Mouse (Mus musculus) cerebellum, adult 2 months (tissue): Measurements from ENCODE around the gene Pycard. TPM values are rescaled to one million over a fixed set of nuclear protein-coding genes. Genes with fewer than 3 reads are reported as not detected.
A peak's percentile ranks its signal among the peaks of the same experiment; 100 is the strongest.

ENCODE experiments used
- DNase-seq, 2 experiments: peaks; one replicate each; pipeline ENCODE4 v3.0.0; 2021
- H3K27ac ChIP-seq: fragments of 200-500 bp; 2 replicates; pipeline ENCODE4 v1.5.1; 2012; ENCODE audit warnings: low read length, control low read depth, inconsistent platforms; ENCODE audit not compliant: insufficient read depth
- H3K27me3 ChIP-seq: fragments of 200-500 bp; 2 replicates; pipeline ENCODE4 v1.6.1; 2012; ENCODE audit warnings: inconsistent platforms, mild to moderate bottlenecking, low read length, moderate library complexity; ENCODE audit not compliant: control insufficient read depth, insufficient read depth
- H3K4me1 ChIP-seq: fragments of 200-500 bp; 2 replicates; pipeline ENCODE4 v1.6.1; 2011; ENCODE audit warnings: low read length; ENCODE audit not compliant: control insufficient read depth, insufficient read depth
- H3K4me3 ChIP-seq: fragments of 200-500 bp; replicated peaks from 2 replicates; pipeline ENCODE3; 2011; ENCODE audit warnings: mild to moderate bottlenecking, low read depth, low read length, control low read depth; ENCODE audit not compliant: insufficient read depth
- CTCF ChIP-seq: fragments of 200-500 bp; IDR thresholded peaks from 2 replicates; pipeline ENCODE4 v1.5.1; 2011; ENCODE audit warnings: low read depth, mild to moderate bottlenecking, control low read depth, low read length, moderate library complexity, borderline replicate concordance; ENCODE audit not compliant: insufficient read depth
- POLR2A ChIP-seq: fragments of 200-500 bp; IDR thresholded peaks from 2 replicates; pipeline ENCODE4 v1.6.1; 2011; ENCODE audit warnings: low read length, control low read depth, borderline replicate concordance; ENCODE audit not compliant: insufficient read depth
- WGBS: fragments of 180-500 bp; shearing (Covaris S2); methylation state at CpG from one replicate; pipeline ENCODE4 v1.1.7; 2018; 5-methylcytosine and 5-hydroxymethylcytosine counted together
- polyA plus RNA-seq: library from polyadenylated mRNA; depleted of rRNA; stranded (reverse); fragments of >200 nt; gene quantifications from 2 replicates; pipeline ENCODE4 v1.2.3, GENCODE M21; 2012

Gene Pycard
- polyA plus RNA-seq, 1 experiment = 3.9 TPM

DNA sequence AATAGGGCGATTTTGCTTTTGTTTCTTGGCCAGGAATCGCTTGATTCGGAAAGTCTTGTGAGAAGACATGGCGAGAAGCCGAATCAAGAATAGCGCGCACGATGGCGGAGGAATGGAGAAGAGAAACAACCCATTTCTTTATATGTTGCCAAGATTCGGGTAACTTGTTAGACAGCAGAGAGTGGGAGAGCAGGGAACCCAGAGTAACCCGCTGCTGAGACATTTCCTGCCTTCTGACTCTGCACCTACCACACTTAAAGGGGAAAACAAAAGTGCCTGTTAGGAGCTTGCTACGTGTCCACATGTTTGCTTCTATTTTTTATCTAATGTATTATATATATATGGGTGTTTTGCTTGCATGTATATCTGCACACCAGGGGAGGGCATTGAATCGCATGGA is 19.4 kb upstream of the Pycard start:
- no peak for DNase-seq
- H3K27ac ChIP-seq = no peak overlapping the region
- 92% methylated on average over 13 of the region's 13 CpGs for WGBS
- TF ChIP-seq CTCF (no peak), POLR2A (no peak)
- H3K27me3 ChIP-seq = no peaks in the 10 kb centered on the region
- H3K4me3 ChIP-seq = no peak overlapping the region
- no peaks in the 10 kb centered on the region for H3K4me1 ChIP-seq

DNA sequence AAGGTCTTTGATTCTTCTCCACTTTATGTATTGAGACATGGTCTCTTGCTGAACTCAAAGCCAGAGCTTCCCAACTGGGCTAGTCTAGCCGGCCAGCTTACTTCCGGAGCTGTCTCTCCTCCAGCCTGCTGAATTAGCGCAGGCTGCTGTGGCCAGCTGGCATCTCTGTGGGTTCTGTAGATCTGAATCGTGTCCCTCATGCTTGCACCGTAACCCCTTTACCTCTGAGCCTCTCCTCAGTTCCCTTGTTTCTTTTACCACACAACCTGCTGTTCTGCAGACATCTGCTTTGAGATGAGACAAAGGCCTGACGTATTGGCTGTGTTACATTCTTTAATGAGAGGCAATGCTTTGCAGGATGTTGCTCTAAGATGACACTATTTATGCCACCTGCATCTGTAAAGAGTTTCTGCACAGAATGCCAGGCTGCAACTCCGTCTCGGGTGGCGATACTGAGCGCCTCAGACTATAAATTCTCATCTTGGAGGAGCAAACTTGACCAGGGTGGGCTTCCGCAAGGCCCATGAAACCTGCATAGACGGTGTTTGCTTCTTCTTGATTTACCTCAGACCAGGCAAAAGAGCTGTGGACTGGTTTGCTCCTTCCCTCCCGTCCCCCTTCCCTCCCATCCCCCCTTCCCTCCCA is 18.6 kb upstream of the Pycard start:
- 59% methylated on average over 13 of the region's 13 CpGs for WGBS
- Histone ChIP-seq H3K4me1 (no peaks in the 10 kb centered on the region), H3K4me3 (no peak overlapping the region), H3K27me3 (no peaks in the 10 kb centered on the region), H3K27ac (no peak overlapping the region)
- no peak for DNase-seq
- TF ChIP-seq CTCF (no peak), POLR2A (no peak)

DNA sequence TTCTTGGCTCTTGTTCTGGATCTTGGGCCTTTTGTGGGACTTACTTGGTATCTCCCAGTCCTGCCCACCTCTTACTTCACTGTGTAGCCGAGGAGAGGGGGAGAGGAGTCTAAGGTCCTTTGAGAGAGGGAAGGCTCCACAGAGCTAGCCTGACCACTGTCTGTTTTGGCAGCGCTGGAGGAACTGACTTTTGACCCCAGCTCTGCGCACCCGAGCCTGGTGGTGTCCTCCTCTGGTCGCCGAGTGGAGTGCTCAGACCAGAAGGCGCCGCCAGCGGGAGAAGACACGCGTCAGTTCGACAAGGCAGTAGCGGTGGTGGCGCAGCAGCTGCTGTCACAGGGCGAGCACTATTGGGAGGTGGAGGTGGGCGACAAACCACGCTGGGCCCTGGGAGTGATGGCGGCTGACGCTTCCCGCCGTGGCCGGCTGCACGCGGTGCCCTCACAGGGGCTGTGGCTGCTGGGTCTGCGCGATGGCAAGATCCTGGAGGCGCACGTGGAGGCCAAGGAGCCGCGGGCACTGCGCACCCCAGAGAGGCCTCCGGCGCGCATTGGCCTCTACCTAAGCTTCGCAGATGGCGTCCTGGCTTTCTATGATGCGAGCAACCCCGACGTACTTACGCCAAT is 16.2 kb upstream of the Pycard start:
- 58% methylated on average over 40 of the region's 40 CpGs for WGBS
- Histone ChIP-seq H3K4me1 (peaks cover 9% of the 10 kb centered on the region), H3K27ac (no peak overlapping the region), H3K27me3 (no peaks in the 10 kb centered on the region), H3K4me3 (no peak overlapping the region)
- no peak for TF ChIP-seq POLR2A
- no peak for TF ChIP-seq CTCF
- no peak for DNase-seq

DNA sequence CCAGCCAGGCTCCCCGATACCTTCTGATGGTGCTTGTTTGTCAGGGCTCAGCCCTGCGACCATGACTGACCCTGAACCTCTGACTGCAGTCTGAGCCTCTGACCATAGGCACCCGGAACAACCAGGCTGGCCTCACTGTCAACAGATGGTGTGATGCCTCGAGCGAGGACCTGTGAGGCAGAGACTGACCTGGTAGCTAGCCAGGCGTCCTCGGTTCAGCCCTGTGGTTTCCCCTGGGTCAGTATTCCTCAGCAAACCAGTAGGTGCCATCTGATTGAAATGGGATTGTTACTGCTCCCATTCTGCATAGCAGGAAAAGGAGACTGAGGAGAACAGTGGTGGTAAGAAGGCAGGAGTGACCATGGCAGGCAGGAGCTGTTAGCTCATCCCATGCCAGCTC is 12.5 kb upstream of the Pycard start:
- H3K27ac ChIP-seq = no peak overlapping the region
- H3K4me3 ChIP-seq = no peak overlapping the region
- 25% methylated on average over 7 of the region's 7 CpGs for WGBS
- peak; percentile 48 to 62 for DNase-seq
- peaks cover 32% of the 10 kb centered on the region for H3K4me1 ChIP-seq
- TF ChIP-seq CTCF (no peak), POLR2A (no peak)
- H3K27me3 ChIP-seq = no peaks in the 10 kb centered on the region

DNA sequence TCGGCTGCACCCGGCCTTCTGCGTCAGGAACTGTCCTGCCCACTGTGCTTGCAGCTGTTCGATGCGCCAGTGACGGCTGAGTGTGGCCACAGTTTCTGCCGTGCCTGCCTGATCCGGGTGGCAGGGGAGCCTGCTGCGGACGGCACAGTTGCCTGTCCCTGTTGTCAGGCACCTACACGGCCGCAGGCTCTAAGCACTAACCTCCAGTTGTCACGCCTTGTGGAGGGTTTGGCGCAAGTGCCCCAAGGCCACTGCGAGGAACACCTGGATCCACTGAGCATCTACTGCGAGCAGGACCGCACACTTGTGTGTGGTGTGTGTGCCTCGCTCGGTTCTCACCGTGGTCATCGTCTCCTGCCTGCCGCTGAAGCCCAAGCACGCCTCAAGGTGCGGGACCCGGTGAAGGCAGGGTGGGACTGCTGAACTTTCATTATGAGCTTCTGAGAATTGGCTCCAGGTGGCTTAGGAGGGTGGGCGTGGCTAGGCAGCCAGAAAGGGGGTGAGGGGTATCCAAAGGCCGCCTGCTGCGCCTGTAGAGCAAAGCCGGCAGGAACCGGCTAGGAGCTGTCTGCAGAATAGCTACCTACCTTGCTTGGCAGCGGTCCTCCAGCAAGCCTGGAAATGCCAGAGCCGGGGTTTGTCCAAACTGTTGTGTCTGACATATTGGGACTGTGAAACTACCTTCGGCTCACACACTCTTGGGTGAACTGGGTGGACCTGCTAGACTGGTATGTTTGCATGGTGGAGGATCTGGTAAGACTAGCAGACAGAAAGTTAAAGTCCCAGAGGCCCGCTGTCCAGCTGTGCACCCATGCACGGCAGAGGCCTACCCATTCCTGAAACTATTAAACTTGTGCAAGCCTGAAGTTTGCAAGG is 11.1 kb upstream of the Pycard start:
- DNase-seq = peak; percentile 29 to 34
- Histone ChIP-seq H3K27ac (no peak overlapping the region), H3K4me3 (no peak overlapping the region), H3K4me1 (peaks cover 32% of the 10 kb centered on the region), H3K27me3 (no peaks in the 10 kb centered on the region)
- WGBS = 30% methylated on average over 35 of the region's 35 CpGs
- TF ChIP-seq POLR2A (no peak), CTCF (no peak)

DNA sequence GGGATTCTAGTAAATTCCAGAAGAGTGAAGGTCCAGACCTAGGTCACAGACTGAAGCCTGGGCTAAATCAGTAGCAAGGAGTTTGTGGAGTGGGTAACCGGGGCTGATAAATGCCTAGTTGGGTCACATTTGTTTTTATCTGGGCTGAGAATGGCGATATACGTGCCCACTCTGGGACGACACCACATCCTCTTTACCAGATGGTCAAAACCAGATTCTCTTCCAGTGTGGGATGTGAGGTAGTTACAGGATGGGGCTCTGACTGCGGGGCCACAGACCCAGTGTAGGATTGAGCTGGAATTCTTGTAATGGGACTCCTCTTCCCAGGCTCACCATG is 10.5 kb upstream of the Pycard start:
- DNase-seq = no peak
- H3K27me3 ChIP-seq = no peaks in the 10 kb centered on the region
- TF ChIP-seq CTCF (no peak), POLR2A (no peak)
- no peak overlapping the region for H3K4me3 ChIP-seq
- peaks cover 32% of the 10 kb centered on the region for H3K4me1 ChIP-seq
- WGBS = 28% methylated on average over 5 of the region's 5 CpGs
- no peak overlapping the region for H3K27ac ChIP-seq

DNA sequence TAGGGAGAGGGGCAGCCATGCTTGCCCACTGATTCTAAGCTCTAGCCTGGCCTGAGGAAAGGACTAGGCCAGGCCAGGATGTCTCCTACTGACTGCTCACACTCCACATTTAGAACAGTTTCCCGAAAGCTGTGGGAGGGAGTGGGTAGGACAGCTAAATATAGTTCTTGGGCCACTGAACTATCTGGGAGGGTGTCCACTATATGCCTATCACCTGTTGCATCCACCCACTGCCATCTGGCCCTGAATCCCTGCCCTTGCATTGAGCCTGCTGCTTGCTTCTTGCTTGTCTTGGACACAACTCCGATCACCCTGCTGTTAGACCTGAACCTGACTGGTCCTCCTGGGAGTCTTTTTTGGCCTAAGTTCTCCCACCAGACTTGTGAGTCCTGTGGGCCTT is 10.0 kb upstream of the Pycard start, which contains the start of gene Trim72:
TSS of gene Trim72 (plus strand) at position 262 of the 400 bp plus-strand sequence.
- Histone ChIP-seq H3K27me3 (no peaks in the 10 kb centered on the region), H3K27ac (no peak within 1 kb of the TSS), H3K4me3 (no peak within 1 kb of the TSS), H3K4me1 (peaks cover 32% of the 10 kb centered on the region)
- no peak for TF ChIP-seq POLR2A
- no peak; the same call in 1 of the 2 replicates for TF ChIP-seq CTCF
- peak; percentile 80 to 94 for DNase-seq
- 11% methylated on average over 2 of the region's 2 CpGs for WGBS

DNA sequence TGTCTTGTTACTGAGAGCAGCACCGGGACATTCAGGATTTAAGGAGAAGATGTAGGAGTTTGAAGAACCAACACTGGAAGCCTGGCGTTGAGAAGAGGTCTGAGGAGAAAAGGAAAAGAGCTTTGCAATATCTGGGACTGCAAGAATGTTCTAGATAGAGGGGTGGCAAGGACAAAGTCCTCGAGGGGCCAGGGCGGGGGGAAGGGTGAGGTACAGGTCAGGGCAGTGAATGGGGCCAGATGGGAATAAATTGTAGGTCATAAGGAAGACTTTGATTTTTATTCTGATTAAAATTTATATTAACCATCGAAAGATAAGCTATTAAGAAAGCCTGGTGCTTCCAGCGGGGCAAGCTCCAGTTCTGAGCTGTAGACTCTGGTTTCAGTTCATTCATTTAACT is 9.4 kb upstream of the Pycard start:
- no peak for DNase-seq
- WGBS = 85% methylated on average over 6 of the region's 6 CpGs
- Histone ChIP-seq H3K27ac (no peak overlapping the region), H3K4me1 (peaks cover 32% of the 10 kb centered on the region), H3K27me3 (no peaks in the 10 kb centered on the region), H3K4me3 (no peak overlapping the region)
- TF ChIP-seq POLR2A = no peak
- no peak for TF ChIP-seq CTCF
